Mouse (Mus musculus) midbrain, embryonic 11.5 days (tissue): ENCODE data around the gene Bpifa1. TPM values are rescaled to one million over a fixed set of nuclear protein-coding genes. Genes with fewer than 3 reads are reported as not detected.
"Not testable (repeated sequence)": the region's sequence is repeated elsewhere in the genome, so short reads cannot be mapped to it uniquely, and the experiment has no call there.

ENCODE experiments used
- ATAC-seq: fragments of 200-750 bp; cut with Nextera tagmentation; 2 replicates; pipeline ENCODE4 v1.8.0; 2017; ENCODE audit warnings: moderate TSS enrichment, moderate library complexity; ENCODE audit not compliant: low FRiP score
- DNase-seq: peaks from one replicate; pipeline ENCODE4 v3.0.0; 2015; ENCODE audit warnings: low spot score; ENCODE audit errors: missing footprints
- H3K27ac ChIP-seq: fragments of 300-500 bp; sonication (generic); 2 replicates; pipeline ENCODE4 v1.5.1; 2014; ENCODE audit warnings: low read depth, low read length
- H3K27me3 ChIP-seq: fragments of 300-500 bp; sonication (generic); 2 replicates; pipeline ENCODE4 v1.6.1; 2014; ENCODE audit warnings: mild to moderate bottlenecking, low read length, moderate library complexity, mixed read lengths; ENCODE audit not compliant: control insufficient read depth, insufficient read depth
- H3K36me3 ChIP-seq: fragments of 300-500 bp; sonication (generic); 2 replicates; pipeline ENCODE4 v1.6.1; 2014; ENCODE audit warnings: mild to moderate bottlenecking, low read length, moderate library complexity, mixed read lengths; ENCODE audit not compliant: control insufficient read depth, insufficient read depth
- H3K4me1 ChIP-seq: fragments of 300-500 bp; sonication (generic); 2 replicates; pipeline ENCODE4 v1.6.1; 2014; ENCODE audit warnings: low read length; ENCODE audit not compliant: control insufficient read depth, insufficient read depth
- H3K4me2 ChIP-seq: fragments of 300-500 bp; sonication (generic); 2 replicates; pipeline ENCODE4 v1.6.1; 2014; ENCODE audit warnings: mild to moderate bottlenecking, moderate library complexity
- H3K4me3 ChIP-seq: fragments of 300-500 bp; sonication (generic); 2 replicates; pipeline ENCODE4 v1.5.1; 2014; ENCODE audit warnings: low read depth, low read length
- H3K9ac ChIP-seq: fragments of 300-500 bp; sonication (generic); 2 replicates; pipeline ENCODE4 v1.6.1; 2014; ENCODE audit warnings: low read length
- H3K9me3 ChIP-seq: fragments of 300-500 bp; sonication (generic); 2 replicates; pipeline ENCODE4 v1.6.1; 2016; ENCODE audit warnings: low read length; ENCODE audit not compliant: control insufficient read depth
- WGBS: fragments of 180-500 bp; shearing (Covaris S2); extraction: QIAGEN DNeasy Blood & Tissue Kit; methylation state at CpG from one replicate; pipeline ENCODE4 v1.1.7; 2014; 5-methylcytosine and 5-hydroxymethylcytosine counted together
- polyA plus RNA-seq: library from polyadenylated mRNA; unstranded; fragments of >200 nt; fragmentation: Nextera tagmentation; extraction: Ambion mirVana; gene quantifications from 2 replicates; pipeline ENCODE4 v1.2.1, GENCODE M21; 2014

The Bpifa1 gene
- polyA plus RNA-seq, 1 experiment from 2014 or later, result not detected

- no peak overlapping the region for H3K27ac ChIP-seq
- WGBS, result 83% methylated on average over 3 of the region's 3 CpGs
- DNase-seq, result no peak
- no peak for ATAC-seq
- H3K27me3 ChIP-seq, result no peaks in the 10 kb centered on the region
- H3K9me3 ChIP-seq, result no peaks in the 10 kb centered on the region
- H3K4me3 ChIP-seq, result no peak overlapping the region
- no peak overlapping the region for H3K4me2 ChIP-seq
- H3K36me3 ChIP-seq, result no peaks in the 10 kb centered on the region
- no peaks in the 10 kb centered on the region for H3K4me1 ChIP-seq
- no peak overlapping the region for H3K9ac ChIP-seq
Observed at GRCm38 (mm10) chr2:154169172-154169571, 26.5 kb downstream of the Bpifa1 start.

GRCm38 (mm10) chr2:154171621-154172020 is 28.9 kb downstream of the Bpifa1 start:
- DNase-seq (no peak), ATAC-seq (no peak)
- Histone ChIP-seq H3K27ac (no peak overlapping the region), H3K27me3 (no peaks in the 10 kb centered on the region), H3K4me2 (no peak overlapping the region), H3K4me1 (no peaks in the 10 kb centered on the region), H3K9me3 (no peaks in the 10 kb centered on the region), H3K36me3 (no peaks in the 10 kb centered on the region), H3K9ac (no peak overlapping the region), H3K4me3 (no peak overlapping the region)
- 82% methylated on average over 6 of the region's 6 CpGs for WGBS

GRCm38 (mm10) chr2:154173313-154173712 is 30.6 kb downstream of the Bpifa1 start:
- 72% methylated on average over 1 of the region's 1 CpGs for WGBS
- ATAC-seq, result no peak

GRCm38 (mm10) chr2:154181900-154182299 is 39.2 kb downstream of the Bpifa1 start:
- not testable (repeated sequence) for ATAC-seq, DNase-seq

More at GRCm38 (mm10) chr2:154173313-154173712, 30.6 kb downstream of the Bpifa1 start:
- peak; percentile 88 for DNase-seq
- Histone ChIP-seq H3K27ac (no peak overlapping the region), H3K9ac (no peak overlapping the region), H3K36me3 (no peaks in the 10 kb centered on the region), H3K9me3 (no peaks in the 10 kb centered on the region), H3K4me3 (no peak overlapping the region), H3K4me2 (no peak overlapping the region), H3K4me1 (no peaks in the 10 kb centered on the region), H3K27me3 (no peaks in the 10 kb centered on the region)

GRCm38 (mm10) chr2:154183061-154183460 is 40.4 kb downstream of the Bpifa1 start:
- H3K9me3 ChIP-seq, H3K4me2 ChIP-seq, H3K36me3 ChIP-seq, H3K9ac ChIP-seq, H3K27me3 ChIP-seq, H3K4me3 ChIP-seq, H3K27ac ChIP-seq, H3K4me1 ChIP-seq, ATAC-seq, DNase-seq: not testable (repeated sequence)
- 82% methylated on average over 4 of the region's 4 CpGs for WGBS

More at GRCm38 (mm10) chr2:154181900-154182299, 39.2 kb downstream of the Bpifa1 start:
- H3K4me1 ChIP-seq, H3K9ac ChIP-seq, H3K4me2 ChIP-seq, H3K9me3 ChIP-seq, H3K4me3 ChIP-seq, H3K36me3 ChIP-seq, H3K27me3 ChIP-seq, H3K27ac ChIP-seq: not testable (repeated sequence)
- WGBS, result 87% methylated on average over 7 of the region's 7 CpGs

GRCm38 (mm10) chr2:154185319-154185718 is 42.6 kb downstream of the Bpifa1 start:
- Histone ChIP-seq H3K4me3 (no peak overlapping the region), H3K9me3 (no peaks in the 10 kb centered on the region), H3K4me2 (no peak overlapping the region), H3K27ac (no peak overlapping the region), H3K9ac (no peak overlapping the region), H3K27me3 (no peaks in the 10 kb centered on the region), H3K4me1 (no peaks in the 10 kb centered on the region), H3K36me3 (no peaks in the 10 kb centered on the region)
- WGBS, result 91% methylated on average over 6 of the region's 6 CpGs
- DNase-seq (no peak), ATAC-seq (no peak)

- Histone ChIP-seq H3K9me3 (no peaks in the 10 kb centered on the region), H3K4me3 (no peak overlapping the region), H3K36me3 (no peaks in the 10 kb centered on the region), H3K27me3 (no peaks in the 10 kb centered on the region), H3K27ac (no peak overlapping the region), H3K4me2 (no peak overlapping the region), H3K4me1 (no peaks in the 10 kb centered on the region), H3K9ac (no peak overlapping the region)
- WGBS, result 84% methylated on average over 3 of the region's 3 CpGs
- ATAC-seq, result no peak
- DNase-seq, result no peak
Observed at GRCm38 (mm10) chr2:154185748-154186147, 43.1 kb downstream of the Bpifa1 start.

- Histone ChIP-seq H3K9me3 (no peaks in the 10 kb centered on the region), H3K9ac (no peak overlapping the region), H3K4me1 (no peaks in the 10 kb centered on the region), H3K27me3 (no peaks in the 10 kb centered on the region), H3K27ac (no peak overlapping the region), H3K4me3 (no peak overlapping the region), H3K4me2 (no peak overlapping the region), H3K36me3 (no peaks in the 10 kb centered on the region)
- no peak for ATAC-seq
- no peak for DNase-seq
- WGBS, result 37% methylated on average over 5 of the region's 5 CpGs
Observed at GRCm38 (mm10) chr2:154187468-154187867, 44.8 kb downstream of the Bpifa1 start.

GRCm38 (mm10) chr2:154189877-154190434 is 47.3 kb downstream of the Bpifa1 start:
- no peak for DNase-seq
- 85% methylated on average over 7 of the region's 7 CpGs for WGBS

More at GRCm38 (mm10) chr2:154189877-154190434, 47.3 kb downstream of the Bpifa1 start:
- Histone ChIP-seq H3K4me1 (no peaks in the 10 kb centered on the region), H3K36me3 (no peaks in the 10 kb centered on the region), H3K4me3 (no peak overlapping the region), H3K27ac (no peak overlapping the region), H3K27me3 (no peaks in the 10 kb centered on the region), H3K9me3 (no peaks in the 10 kb centered on the region), H3K9ac (no peak overlapping the region), H3K4me2 (no peak overlapping the region)
- no peak for ATAC-seq
